Mouse (Mus musculus): ENCODE results near the gene Zbtb9.

Zbtb9 gene

GRCm38 (mm10) chr17:27040304-27041045 lies 67.5 kb downstream of the Zbtb9 start:
- DNase-seq (ENCODE audit: low spot score in 2 of 2): no peak

DNA sequence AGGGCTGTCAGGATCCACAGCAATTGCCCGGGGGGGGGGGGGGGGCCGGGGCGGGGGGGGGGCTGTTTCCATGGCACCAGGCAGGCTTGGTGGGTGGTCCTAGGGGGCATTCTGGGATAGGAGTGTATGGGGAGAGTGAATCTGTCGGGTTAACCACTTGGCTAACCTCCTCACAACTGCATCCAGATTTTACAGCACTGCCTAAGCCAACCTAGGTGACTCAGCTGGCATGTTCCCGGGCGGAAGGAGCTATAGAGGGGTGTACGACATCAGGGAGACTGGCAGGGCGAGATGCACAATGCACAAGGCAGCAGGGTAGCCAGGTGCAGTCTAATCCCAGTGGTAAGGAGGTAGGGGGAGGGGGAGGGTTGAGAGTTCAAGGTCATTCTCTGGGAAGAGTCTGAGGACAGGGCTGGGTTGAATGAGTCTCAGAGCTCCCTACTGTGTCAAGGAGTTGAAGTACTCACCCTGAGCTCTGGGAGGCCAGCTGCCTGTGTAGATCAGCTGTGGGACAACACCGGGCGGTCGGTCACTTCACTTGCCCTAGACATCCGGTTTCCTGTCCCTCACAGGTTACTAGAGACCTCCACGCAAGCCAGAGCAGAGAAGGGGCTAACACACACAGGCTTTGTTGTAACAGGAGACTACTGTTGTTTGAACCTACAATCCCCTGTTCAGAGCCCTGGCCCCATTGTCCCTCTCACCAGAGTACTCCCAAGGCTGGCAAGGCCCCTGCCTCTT lies 68.2 kb downstream of the Zbtb9 start:
- DNase-seq (ENCODE audit: low spot score in 2 of 2): no peak

GRCm38 (mm10) chr17:27041787-27042055 lies 68.8 kb downstream of the Zbtb9 start:
- no peak for DNase-seq (ENCODE audit: low spot score in 2 of 2)

DNA sequence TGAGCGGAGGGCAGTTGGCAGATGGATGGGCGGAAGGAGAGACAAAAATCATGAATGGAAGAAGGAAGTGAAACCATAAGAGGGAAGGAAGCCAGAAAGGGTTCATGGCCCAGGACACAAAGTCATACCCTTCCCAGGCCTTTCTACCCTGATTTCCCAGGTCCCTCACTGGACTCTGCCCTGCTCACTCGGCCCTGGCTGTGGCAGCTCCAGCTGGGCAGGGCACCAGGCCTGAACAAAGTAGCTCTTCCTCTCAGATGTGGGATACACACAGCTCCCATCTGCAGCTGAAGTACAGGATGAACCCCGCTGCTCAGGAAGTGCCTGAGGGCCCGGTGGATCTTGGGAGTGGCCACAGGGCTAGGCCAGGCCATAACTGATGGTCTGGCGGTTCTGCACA lies 69.9 kb downstream of the Zbtb9 start:
- no peak for DNase-seq (ENCODE audit: low spot score in 2 of 2)

DNA sequence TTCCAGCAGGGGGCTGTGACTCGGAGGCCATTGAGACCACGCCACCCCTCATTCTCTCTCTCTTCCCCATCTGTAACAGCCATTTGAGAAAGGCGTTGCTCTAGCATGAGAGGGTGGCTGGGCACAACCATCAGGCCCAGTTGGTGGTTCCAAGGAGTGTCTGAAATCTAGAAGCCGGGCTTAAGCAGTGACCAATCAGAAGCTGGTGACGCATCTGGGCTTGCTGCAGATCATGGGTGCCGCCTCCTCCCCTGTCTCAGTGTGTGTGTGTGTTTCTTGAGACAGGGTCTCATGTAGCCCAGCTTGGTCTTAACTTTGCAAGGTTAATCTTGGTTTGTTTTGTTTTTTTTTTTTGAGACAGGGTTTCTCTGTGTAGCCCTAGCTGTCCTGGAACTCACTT lies 72.2 kb downstream of the Zbtb9 start:
- DNase-seq (ENCODE audit: low spot score in 2 of 2): no peak

DNA sequence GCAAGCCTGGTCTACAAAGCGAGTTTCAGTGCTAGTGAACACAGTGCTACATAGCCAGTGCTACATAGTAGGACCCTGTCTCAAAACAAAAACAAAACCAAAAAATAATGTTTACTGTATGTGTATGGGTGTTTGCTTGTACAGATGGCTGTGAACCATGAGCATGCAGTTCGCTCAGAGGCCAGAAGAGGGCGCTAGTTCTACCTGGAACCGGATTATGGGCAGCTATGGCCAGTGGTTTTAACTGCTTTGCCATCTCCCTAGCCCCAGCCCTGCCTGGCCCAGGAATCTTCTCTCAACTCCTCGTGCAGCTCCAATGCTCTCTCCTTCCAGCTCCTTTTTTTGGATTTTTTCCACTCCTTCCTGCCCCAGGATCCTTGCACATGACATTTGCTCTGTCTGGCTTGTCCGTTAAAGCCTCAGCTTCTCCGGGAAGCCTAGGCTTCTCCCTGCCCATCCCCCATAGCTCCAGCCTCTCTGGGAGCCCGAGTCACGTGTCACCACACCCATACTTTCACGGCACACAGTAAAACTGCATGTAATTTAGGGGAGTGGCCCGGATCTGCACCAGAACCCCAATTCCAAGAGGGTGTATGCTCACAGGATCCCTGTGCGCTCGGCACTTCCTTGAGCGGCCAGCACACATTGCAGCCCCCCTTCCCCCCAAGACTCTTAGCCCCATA lies 74.9 kb downstream of the Zbtb9 start:
- no peak for DNase-seq (ENCODE audit: low spot score in 2 of 2)

- no peak for DNase-seq (ENCODE audit: low spot score in 2 of 2)
Measured at GRCm38 (mm10) chr17:27048445-27049239, 75.7 kb downstream of the Zbtb9 start.

DNA sequence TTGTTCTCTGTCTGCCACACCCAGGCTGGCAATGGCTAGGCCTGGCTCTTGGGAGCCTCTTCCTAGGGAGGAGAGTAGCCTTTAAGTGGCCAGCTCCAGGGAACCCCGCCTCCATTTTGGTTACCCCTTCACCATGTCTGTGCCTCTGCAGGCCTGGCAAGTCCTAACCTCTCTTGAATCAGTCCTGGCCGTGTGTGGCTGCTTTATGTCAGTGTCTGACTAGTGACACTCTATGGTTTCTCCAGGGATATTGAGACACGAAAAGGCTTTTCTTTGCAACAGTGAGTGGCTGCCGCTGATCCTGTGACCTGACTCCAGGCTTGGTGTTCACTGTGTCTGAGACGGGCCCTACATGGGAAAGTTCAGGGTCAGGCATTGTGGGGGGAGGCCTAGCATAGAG lies 77.9 kb downstream of the Zbtb9 start:
- no peak for DNase-seq (ENCODE audit: low spot score in 2 of 2)

DNA sequence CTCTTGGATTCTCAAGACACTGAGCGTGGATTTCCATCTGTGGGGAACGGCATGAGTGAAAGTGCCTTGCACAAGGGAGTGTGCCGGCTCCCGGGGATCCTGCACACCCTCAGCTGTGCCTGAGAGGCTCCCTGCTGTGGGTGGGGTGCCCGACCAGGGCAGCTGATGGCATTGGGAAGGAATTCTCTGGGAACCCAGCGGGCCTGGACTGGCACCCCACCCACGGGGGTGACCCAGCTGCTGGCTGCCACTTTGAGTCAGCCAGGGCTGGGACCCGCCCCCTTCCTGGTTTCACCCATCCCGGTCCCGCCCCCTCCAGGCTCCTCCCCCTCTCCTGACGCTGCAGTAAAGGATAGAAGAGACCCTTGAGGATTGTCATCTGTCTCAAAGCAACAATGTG lies 78.5 kb downstream of the Zbtb9 start:
- no peak for DNase-seq (ENCODE audit: low spot score in 2 of 2)

- no peak for DNase-seq (ENCODE audit: low spot score in 2 of 2)
Measured at GRCm38 (mm10) chr17:27056170-27056569, 83.2 kb downstream of the Zbtb9 start.

GRCm38 (mm10) chr17:27056812-27057516 lies 84.0 kb downstream of the Zbtb9 start, which contains the start of gene Itpr3:
TSS of gene Itpr3 (plus strand) at chr17:27057304.
- DNase-seq (ENCODE audit: low spot score in 2 of 2): no peak

- no peak for DNase-seq (ENCODE audit: low spot score in 2 of 2)
Measured at GRCm38 (mm10) chr17:27057517-27058055, 84.6 kb downstream of the Zbtb9 start.
